Mouse (Mus musculus) limb, embryonic 14.5 days (tissue): ENCODE results near the gene Axdnd1. TPM values are rescaled to one million over a fixed set of nuclear protein-coding genes. Genes with fewer than 3 reads are reported as not detected.

Source experiments
- ATAC-seq: fragments of 200-750 bp; cut with Nextera tagmentation; 2 replicates; pipeline ENCODE4 v1.8.0; 2017; ENCODE audit warnings: low read depth, moderate number of reproducible peaks, moderate TSS enrichment; ENCODE audit not compliant: low FRiP score
- DNase-seq: peaks from one replicate; pipeline ENCODE4 v3.0.0-alpha.2; 2015; ENCODE audit warnings: low spot score
- H3K27ac ChIP-seq: fragments of 300-500 bp; sonication (generic); replicated peaks from 2 replicates; pipeline ENCODE4 v1.5.1; 2014; ENCODE audit warnings: low read depth, mild to moderate bottlenecking, low read length, moderate library complexity, mixed read lengths
- H3K27me3 ChIP-seq: fragments of 300-500 bp; sonication (generic); 2 replicates; pipeline ENCODE4 v1.6.1; 2014; ENCODE audit warnings: low read length, mixed read lengths; ENCODE audit not compliant: control insufficient read depth, insufficient read depth
- H3K36me3 ChIP-seq: fragments of 300-500 bp; sonication (generic); 2 replicates; pipeline ENCODE4 v1.6.1; 2014; ENCODE audit warnings: mild to moderate bottlenecking, low read length, moderate library complexity, mixed read lengths; ENCODE audit not compliant: control insufficient read depth, insufficient read depth
- H3K4me1 ChIP-seq: fragments of 300-500 bp; sonication (generic); 2 replicates; pipeline ENCODE4 v1.6.1; 2014; ENCODE audit warnings: antibody characterized with exemption, low read length, mixed read lengths; ENCODE audit not compliant: control insufficient read depth, insufficient read depth
- H3K4me2 ChIP-seq: fragments of 300-500 bp; sonication (generic); replicated peaks from 2 replicates; pipeline ENCODE4 v1.6.1; 2014; ENCODE audit warnings: low read depth, mild to moderate bottlenecking, low read length, moderate library complexity; ENCODE audit not compliant: severe bottlenecking
- H3K4me3 ChIP-seq: fragments of 300-500 bp; sonication (generic); replicated peaks from 2 replicates; pipeline ENCODE4 v1.5.1; 2014; ENCODE audit warnings: low read length
- H3K9ac ChIP-seq: fragments of 300-500 bp; sonication (generic); 2 replicates; pipeline ENCODE4 v1.6.1; 2014; ENCODE audit warnings: mild to moderate bottlenecking, low read depth, low read length, moderate library complexity; ENCODE audit not compliant: severe bottlenecking
- H3K9me3 ChIP-seq: fragments of 300-500 bp; sonication (generic); 2 replicates; pipeline ENCODE4 v1.6.1; 2016; ENCODE audit warnings: low read length; ENCODE audit not compliant: control insufficient read depth
- POLR2A ChIP-seq: fragments of 200-500 bp; IDR thresholded peaks from 2 replicates; pipeline ENCODE4 v1.8.0; 2012; ENCODE audit warnings: inconsistent platforms, mild to moderate bottlenecking, moderate library complexity, borderline replicate concordance; ENCODE audit not compliant: insufficient read depth, insufficient read length; ENCODE audit errors: extremely low read depth
- WGBS: fragments of 180-500 bp; shearing (Covaris S2); extraction: QIAGEN DNeasy Blood & Tissue Kit; methylation state at CpG from one replicate; pipeline ENCODE4 v1.1.7; 2014; 5-methylcytosine and 5-hydroxymethylcytosine counted together
- polyA plus RNA-seq, 2 experiments: library from polyadenylated mRNA; depleted of rRNA in 1 of 2; stranded (reverse) in 1 of 2; unstranded in 1 of 2; fragments of >200 nt; fragmentation: Nextera tagmentation in 1 of 2; extraction: Ambion mirVana in 1 of 2; gene quantifications; 2 replicates each; pipeline versions ENCODE4 v1.2.1 to v1.2.3; 2012 to 2014

The Axdnd1 gene
- polyA plus RNA-seq (2012; rRNA removed) = 0.18 and 0.39 TPM in 2 replicates
- 0.44 TPM in 1 of 2 replicates, not detected in the other for polyA plus RNA-seq (2014; fragmentation: Nextera tagmentation; extraction: Ambion mirVana)

DNA sequence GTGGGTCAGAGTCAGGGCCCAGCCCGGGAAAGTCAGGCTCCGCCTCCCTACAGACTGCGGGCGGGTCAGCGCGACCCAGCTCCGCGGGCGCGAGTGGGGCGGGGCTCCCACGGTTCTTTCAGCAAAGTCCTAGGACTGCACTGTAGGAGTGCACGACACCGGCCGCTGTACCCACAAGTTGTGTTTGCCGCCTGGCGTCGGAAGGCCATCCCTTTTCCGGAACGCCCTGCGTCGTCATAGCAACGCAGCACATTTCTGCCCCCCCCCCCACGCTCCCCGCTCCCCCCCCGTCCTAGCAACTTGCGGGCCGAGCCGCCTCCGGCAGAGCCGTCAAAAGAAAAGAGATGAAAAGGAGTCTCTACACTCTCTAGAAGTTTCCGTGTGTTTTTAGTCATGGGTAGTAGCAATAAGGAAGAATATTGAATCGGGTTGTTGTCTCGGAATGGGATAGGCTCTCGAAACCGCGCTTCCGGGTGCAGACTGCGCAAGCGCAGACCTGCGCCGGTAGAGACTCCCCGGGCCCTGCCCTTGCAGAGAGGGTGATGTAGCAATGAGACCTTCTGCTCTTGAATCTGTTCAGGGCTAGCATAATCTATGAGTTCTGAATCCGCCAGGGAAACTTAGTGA is at the start of gene Axdnd1:
TSS of gene Axdnd1 (minus strand) at position 489 of the 627 bp plus-strand sequence.
- Histone ChIP-seq H3K27me3 (no peaks in the 10 kb centered on the region), H3K9me3 (no peaks in the 10 kb centered on the region), H3K4me2 (peak within 1 kb of the TSS; percentile 55), H3K9ac (peak within 1 kb of the TSS; percentile 51), H3K27ac (peak within 1 kb of the TSS; percentile 52; the same call in 1 of the 2 replicates), H3K4me3 (peak within 1 kb of the TSS; percentile 60), H3K4me1 (no peaks in the 10 kb centered on the region), H3K36me3 (no peaks in the 10 kb centered on the region)
- ATAC-seq (peak; percentile 93), DNase-seq (peak; percentile 86)
- under 1% methylated on average over 44 of the region's 44 CpGs for WGBS
- 0 out of 2 replicates have a peak, but pooled peaks have one; percentile 16 for TF ChIP-seq POLR2A

DNA sequence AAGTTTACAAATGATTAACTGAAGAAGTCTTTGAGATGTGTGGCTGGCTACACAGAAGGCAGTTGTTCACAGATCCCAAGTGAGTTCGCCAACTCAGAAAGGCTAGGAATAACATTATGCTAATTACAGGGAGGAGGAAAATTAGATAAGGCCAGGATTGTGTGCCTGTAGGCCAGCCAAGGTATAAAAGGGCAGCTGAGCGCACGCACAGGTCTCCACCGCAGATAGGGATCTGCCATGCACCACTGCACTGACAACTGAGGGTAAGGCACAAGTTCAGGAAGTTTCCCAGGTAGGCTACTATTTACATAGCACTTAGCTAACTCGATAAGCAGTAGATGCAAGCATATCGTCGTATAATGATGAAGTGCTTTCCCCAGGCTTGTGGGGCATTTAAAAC is 49.6 kb upstream of the Axdnd1 start:
- Histone ChIP-seq H3K9ac (no peak overlapping the region), H3K4me2 (no peak overlapping the region), H3K36me3 (peaks cover 11% of the 10 kb centered on the region), H3K4me3 (no peak overlapping the region), H3K27me3 (no peaks in the 10 kb centered on the region), H3K4me1 (peaks cover 7% of the 10 kb centered on the region), H3K9me3 (0 out of 2 replicates have a peak, but pooled peaks cover 3% of the 10 kb centered on the region), H3K27ac (no peak overlapping the region)
- DNase-seq (no peak), ATAC-seq (no peak)
- TF ChIP-seq POLR2A = no peak
- WGBS = 81% methylated on average over 7 of the region's 7 CpGs

DNA sequence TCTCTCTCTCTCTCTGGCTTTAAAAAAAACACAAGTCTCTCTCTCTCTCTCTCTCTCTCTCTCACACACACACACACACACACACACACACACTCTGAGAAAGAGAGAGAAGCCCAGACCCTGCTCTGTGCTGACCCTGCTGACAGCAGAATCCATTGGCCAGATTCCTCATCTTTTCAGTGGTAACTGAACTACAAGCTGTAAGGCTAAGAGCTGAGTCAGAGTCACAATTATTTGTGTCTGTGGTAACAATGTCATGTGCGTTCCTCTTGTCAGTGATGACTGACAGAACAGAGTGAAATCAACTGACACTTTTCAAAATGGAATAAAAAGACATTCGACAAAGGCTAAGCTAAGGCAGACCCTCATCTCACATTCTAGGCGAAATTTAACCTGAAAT is 47.6 kb upstream of the Axdnd1 start:
- H3K4me2 ChIP-seq = no peak overlapping the region
- H3K4me3 ChIP-seq = no peak overlapping the region
- H3K4me1 ChIP-seq = peaks cover 7% of the 10 kb centered on the region
- no peak overlapping the region for H3K9ac ChIP-seq
- no peak overlapping the region for H3K27ac ChIP-seq
- no peak for TF ChIP-seq POLR2A
- WGBS = 77% methylated on average over 3 of the region's 3 CpGs
- H3K36me3 ChIP-seq = peaks cover 12% of the 10 kb centered on the region
- 0 out of 2 replicates have a peak, but pooled peaks cover 3% of the 10 kb centered on the region for H3K9me3 ChIP-seq
- H3K27me3 ChIP-seq = no peaks in the 10 kb centered on the region
- DNase-seq = no peak
- ATAC-seq = no peak

DNA sequence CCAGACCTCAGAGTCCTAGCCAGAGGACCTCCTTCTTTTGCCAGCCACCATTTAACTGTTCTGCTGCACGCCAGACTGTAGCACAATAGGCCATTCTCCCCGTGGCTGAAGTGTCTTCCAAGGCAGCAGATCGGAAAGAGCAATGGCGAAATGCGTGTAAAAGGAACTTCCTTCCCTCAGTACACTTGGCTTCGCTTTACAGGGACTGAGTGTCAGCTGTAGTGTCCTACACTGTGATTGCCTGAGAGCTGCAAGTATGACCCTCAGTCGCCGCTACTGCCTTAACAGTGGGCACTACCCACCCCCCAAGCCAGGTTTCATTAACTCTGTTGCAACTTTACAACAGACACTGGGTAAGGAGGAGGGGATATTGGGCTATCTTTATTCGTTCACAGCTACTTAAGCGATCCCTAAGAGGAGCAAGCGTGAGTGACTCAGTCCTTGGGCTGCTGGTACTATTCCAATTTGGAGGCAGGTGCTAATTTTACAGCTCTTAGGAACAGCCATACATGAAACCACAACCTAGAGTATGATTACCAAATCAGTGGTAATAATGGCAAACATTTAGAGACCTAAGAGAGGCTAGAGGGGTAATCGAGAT is 46.8 kb upstream of the Axdnd1 start:
- DNase-seq (no peak), ATAC-seq (no peak)
- H3K36me3 ChIP-seq = peaks cover 15% of the 10 kb centered on the region
- 0 out of 2 replicates have a peak, but pooled peaks cover 3% of the 10 kb centered on the region for H3K9me3 ChIP-seq
- no peak overlapping the region for H3K4me3 ChIP-seq
- peaks cover under 1% of the 10 kb centered on the region for H3K4me1 ChIP-seq
- TF ChIP-seq POLR2A = no peak
- 78% methylated on average over 12 of the region's 12 CpGs for WGBS
- no peak overlapping the region for H3K9ac ChIP-seq
- H3K4me2 ChIP-seq = no peak overlapping the region
- H3K27me3 ChIP-seq = no peaks in the 10 kb centered on the region
- no peak overlapping the region for H3K27ac ChIP-seq

DNA sequence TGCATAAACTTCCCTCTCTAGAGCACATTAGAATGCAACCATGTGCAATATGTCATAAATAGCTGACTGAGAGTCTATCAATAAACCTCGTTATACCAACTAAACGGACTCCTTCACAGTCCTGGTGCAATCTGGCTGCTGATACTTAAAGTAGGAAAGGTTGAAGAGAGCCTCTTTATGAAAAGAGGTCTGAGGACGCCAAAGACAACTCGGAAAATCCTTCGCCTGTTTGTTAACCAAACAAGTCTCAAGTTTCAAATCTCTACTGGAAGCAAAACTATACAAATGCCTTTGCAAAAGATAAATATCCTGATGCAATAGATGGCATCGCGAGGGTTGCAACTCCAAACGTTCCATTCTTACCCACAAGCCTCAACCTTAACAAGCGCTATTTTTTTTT is 44.0 kb upstream of the Axdnd1 start:
- peaks cover 15% of the 10 kb centered on the region for H3K36me3 ChIP-seq
- no peak overlapping the region for H3K27ac ChIP-seq
- WGBS = 84% methylated on average over 9 of the region's 9 CpGs
- no peak for TF ChIP-seq POLR2A
- H3K9ac ChIP-seq = no peak overlapping the region
- ATAC-seq = no peak
- H3K4me1 ChIP-seq = no peaks in the 10 kb centered on the region
- DNase-seq = no peak
- H3K4me2 ChIP-seq = no peak overlapping the region
- H3K9me3 ChIP-seq = 0 out of 2 replicates have a peak, but pooled peaks cover 3% of the 10 kb centered on the region
- H3K27me3 ChIP-seq = no peaks in the 10 kb centered on the region
- H3K4me3 ChIP-seq = no peak overlapping the region
